Mouse (Mus musculus): ENCODE results near the gene Gm29797.

GRCm38 (mm10) chr2:181657441-181657840 is 607 bp downstream of the Gm29797 start:
- TF ChIP-seq GATA1 (IDR thresholded peaks at IDR 0.05; ENCODE audit: low read length): no peak
- TF ChIP-seq TAL1 (IDR thresholded peaks at IDR 0.05; ENCODE audit: low read length): no peak
